Comparison of ENCODE assay signal across 12 mouse cellular contexts in the genomic region with DNA sequence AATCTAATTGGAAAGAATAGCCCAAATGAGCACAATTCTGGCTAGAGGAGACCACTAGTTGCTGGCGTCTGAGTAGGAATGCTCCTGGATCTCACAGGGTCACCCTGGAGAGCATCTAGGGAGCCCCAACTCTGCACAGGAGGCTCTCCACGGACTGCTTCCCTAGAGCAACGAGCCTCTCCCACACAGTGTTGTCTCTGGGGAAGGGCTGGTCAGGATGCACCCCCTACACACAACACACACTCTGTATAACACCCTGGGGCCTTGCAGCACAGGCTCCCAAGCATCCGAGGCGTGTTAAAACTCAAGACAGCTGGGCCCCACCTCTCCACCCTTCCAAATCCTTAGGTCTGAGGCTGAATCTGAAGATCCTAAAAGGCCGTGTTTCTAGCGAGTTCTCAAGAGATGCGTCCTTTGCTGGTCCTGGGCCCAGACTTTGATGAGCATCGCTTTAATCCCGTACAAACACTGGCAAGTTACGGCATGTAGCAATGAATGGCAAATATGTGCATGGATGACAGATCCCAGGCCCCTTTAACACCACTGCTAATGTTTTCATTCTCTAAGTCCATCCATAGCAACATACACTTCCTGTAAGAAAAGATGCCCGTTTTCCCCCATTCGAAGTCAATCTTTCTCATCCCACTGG. TPM values are rescaled to one million over a fixed set of nuclear protein-coding genes. Genes with fewer than 3 reads are reported as not detected.
DNase-seq lines count a peak whose midpoint lies in the region; ATAC-seq and TF ChIP-seq lines count a peak whose summit lies in the region.
"Had no signal": no experiment of that assay in that cellular context is flagged by ENCODE, and none has a peak within 500 bp of the region (broad histone marks: within the 10 kb centered on the region; RNA-seq: fewer than 3 reads in every experiment).

No protein-coding gene starts in this region.

- no peak overlapping the region for H3K4me2 ChIP-seq in forebrain, embryonic 14.5 days (ENCODE audit: low read length)
- H3K4me2 ChIP-seq in forebrain, embryonic 13.5 days = no peak overlapping the region
- no peak overlapping the region for H3K4me2 ChIP-seq in hindbrain, postnatal 0 days (ENCODE audit: low read depth, low read length)
- H3K4me2 ChIP-seq in hindbrain, embryonic 13.5 days = no peak overlapping the region
- H3K4me2 ChIP-seq: liver, embryonic 11.5 days had no signal

- no peaks in the 10 kb centered on the region for H3K27me3 ChIP-seq in forebrain, embryonic 14.5 days (replicated peaks; ENCODE audit: control insufficient read depth, insufficient read depth, low read length)
- no peaks in the 10 kb centered on the region for H3K27me3 ChIP-seq in forebrain, embryonic 13.5 days
- H3K27me3 ChIP-seq in hindbrain, postnatal 0 days (ENCODE audit: insufficient read depth, low read length) = no peaks in the 10 kb centered on the region
- no peaks in the 10 kb centered on the region for H3K27me3 ChIP-seq in hindbrain, embryonic 13.5 days
- no peaks in the 10 kb centered on the region for H3K27me3 ChIP-seq in embryonic facial prominence, embryonic 10.5 days (replicated peaks; ENCODE audit: low read depth, poor library complexity, severe bottlenecking)
- no peaks in the 10 kb centered on the region for H3K27me3 ChIP-seq in limb, embryonic 10.5 days (ENCODE audit: low read depth, poor library complexity, severe bottlenecking)
- H3K27me3 ChIP-seq: megakaryocyte, embryonic 14.5 days had no signal

- no peaks in the 10 kb centered on the region for H3K9me3 ChIP-seq in forebrain, embryonic 14.5 days (replicated peaks; ENCODE audit: control insufficient read depth, low read length)
- no peaks in the 10 kb centered on the region; the same call in 1 of the 2 replicates for H3K9me3 ChIP-seq in forebrain, embryonic 13.5 days (replicated peaks)
- H3K9me3 ChIP-seq in hindbrain, postnatal 0 days (ENCODE audit: low read length) = no peaks in the 10 kb centered on the region
- no peaks in the 10 kb centered on the region for H3K9me3 ChIP-seq in hindbrain, embryonic 13.5 days
- no peaks in the 10 kb centered on the region for H3K9me3 ChIP-seq in embryonic facial prominence, embryonic 10.5 days
- no peaks in the 10 kb centered on the region for H3K9me3 ChIP-seq in limb, embryonic 10.5 days (replicated peaks)

- 0 out of 2 replicates have a peak overlapping the region, but pooled peaks have one; percentile 15 for H3K27ac ChIP-seq in forebrain, embryonic 14.5 days (ENCODE audit: low read depth, low read length)
- no peak overlapping the region; the same call in 1 of the 2 replicates for H3K27ac ChIP-seq in forebrain, embryonic 13.5 days
- H3K27ac ChIP-seq in hindbrain, postnatal 0 days = peak overlapping the region; percentile 36
- no peak overlapping the region for H3K27ac ChIP-seq in hindbrain, embryonic 13.5 days
- peak overlapping the region; percentile 63 for H3K27ac ChIP-seq in embryonic facial prominence, embryonic 10.5 days (replicated peaks)
- H3K27ac ChIP-seq in limb, embryonic 10.5 days = peak overlapping the region; percentile 14; the same call in 1 of the 2 replicates

- no peak overlapping the region for H3K9ac ChIP-seq in forebrain, embryonic 14.5 days (ENCODE audit: low read length)
- H3K9ac ChIP-seq in forebrain, embryonic 13.5 days = no peak overlapping the region
- H3K9ac ChIP-seq in hindbrain, postnatal 0 days (replicated peaks; ENCODE audit: low read length) = no peak overlapping the region
- no peak overlapping the region for H3K9ac ChIP-seq in hindbrain, embryonic 13.5 days

- 69% methylated on average over 13 of the region's 13 CpGs for WGBS in forebrain, embryonic 14.5 days
- 75% methylated on average over 13 of the region's 13 CpGs for WGBS in forebrain, embryonic 13.5 days
- WGBS in hindbrain, postnatal 0 days = 62% methylated on average over 13 of the region's 13 CpGs
- WGBS in hindbrain, embryonic 13.5 days = 81% methylated on average over 13 of the region's 13 CpGs
- WGBS in embryonic facial prominence, embryonic 10.5 days = 78% methylated on average over 13 of the region's 13 CpGs
- WGBS in limb, embryonic 10.5 days = 85% methylated on average over 13 of the region's 13 CpGs

- no peak for TF ChIP-seq CTCF in hindbrain, postnatal 0 days (IDR thresholded peaks at IDR 0.05; ENCODE audit: low read depth)

- no peak for DNase-seq in forebrain, embryonic 14.5 days (ENCODE audit: low spot score)
- no peak for DNase-seq in hindbrain, postnatal 0 days (ENCODE audit: low spot score)
- no peak for DNase-seq in embryonic facial prominence, embryonic 10.5 days (ENCODE audit: low spot score)
- no peak for DNase-seq in limb, embryonic 10.5 days (ENCODE audit: low spot score)
- no peak for DNase-seq in thymus, postnatal 14 days
- no peak for DNase-seq in adrenal gland, postnatal 25 days
- DNase-seq: thymus, postnatal 36 days had no signal

- H3K4me1 ChIP-seq in forebrain, embryonic 14.5 days (ENCODE audit: control insufficient read depth, insufficient read depth, low read length) = peaks cover 10% of the 10 kb centered on the region
- peaks cover 28% of the 10 kb centered on the region for H3K4me1 ChIP-seq in forebrain, embryonic 13.5 days
- peaks cover 8% of the 10 kb centered on the region for H3K4me1 ChIP-seq in hindbrain, postnatal 0 days (ENCODE audit: insufficient read depth, low read length)
- H3K4me1 ChIP-seq in hindbrain, embryonic 13.5 days (replicated peaks) = peaks cover 34% of the 10 kb centered on the region
- peaks cover 26% of the 10 kb centered on the region for H3K4me1 ChIP-seq in embryonic facial prominence, embryonic 10.5 days
- peaks cover 22% of the 10 kb centered on the region for H3K4me1 ChIP-seq in limb, embryonic 10.5 days
- H3K4me1 ChIP-seq: megakaryocyte, embryonic 14.5 days had no signal

- ATAC-seq in forebrain, embryonic 14.5 days = no peak
- ATAC-seq in forebrain, embryonic 13.5 days = no peak
- no peak for ATAC-seq in hindbrain, postnatal 0 days
- ATAC-seq in hindbrain, embryonic 13.5 days (ENCODE audit: low FRiP score) = no peak

- no peak overlapping the region for H3K4me3 ChIP-seq in forebrain, embryonic 14.5 days (ENCODE audit: low read depth, low read length)
- H3K4me3 ChIP-seq in forebrain, embryonic 13.5 days = no peak overlapping the region
- no peak overlapping the region for H3K4me3 ChIP-seq in hindbrain, postnatal 0 days (ENCODE audit: low read length)
- H3K4me3 ChIP-seq in hindbrain, embryonic 13.5 days = no peak overlapping the region
- no peak overlapping the region for H3K4me3 ChIP-seq in embryonic facial prominence, embryonic 10.5 days
- H3K4me3 ChIP-seq in limb, embryonic 10.5 days = no peak overlapping the region
- H3K4me3 ChIP-seq: erythroblast, embryonic 14.5 days; megakaryocyte, embryonic 14.5 days had no signal

- H3K36me3 ChIP-seq in forebrain, embryonic 14.5 days (ENCODE audit: control insufficient read depth, insufficient read depth, low read length) = no peaks in the 10 kb centered on the region
- H3K36me3 ChIP-seq in forebrain, embryonic 13.5 days (ENCODE audit: poor library complexity, severe bottlenecking) = no peaks in the 10 kb centered on the region
- no peaks in the 10 kb centered on the region for H3K36me3 ChIP-seq in hindbrain, postnatal 0 days (ENCODE audit: insufficient read depth, low read length)
- no peaks in the 10 kb centered on the region for H3K36me3 ChIP-seq in hindbrain, embryonic 13.5 days
- no peaks in the 10 kb centered on the region for H3K36me3 ChIP-seq in embryonic facial prominence, embryonic 10.5 days (replicated peaks)
- H3K36me3 ChIP-seq in limb, embryonic 10.5 days = no peaks in the 10 kb centered on the region

RNA-seq across cellular contexts. Expression of a gene that starts 56.4 kb away (rescaled TPM):
- 76.2 and 88.9 TPM in 2 replicates for polyA plus RNA-seq in forebrain, embryonic 14.5 days (2014; fragmentation: Nextera tagmentation; extraction: Ambion mirVana)
- 71.5 and 74.5 TPM in 2 replicates for polyA plus RNA-seq in forebrain, embryonic 13.5 days (2015; fragmentation: Nextera tagmentation; extraction: Ambion mirVana)
- 155 and 157 TPM in 2 replicates for total RNA-seq in hindbrain, postnatal 0 days (2014; rRNA removed)
- 108 and 115 TPM in 2 replicates for polyA plus RNA-seq in hindbrain, postnatal 0 days (2015; fragmentation: Nextera tagmentation; extraction: Ambion mirVana)
- 77.5 and 88.4 TPM in 2 replicates for polyA plus RNA-seq in hindbrain, embryonic 13.5 days (2015; fragmentation: Nextera tagmentation; extraction: Ambion mirVana)
- polyA plus RNA-seq in embryonic facial prominence, embryonic 10.5 days (2016; fragmentation: Nextera tagmentation; extraction: Ambion mirVana) = 55.4 and 56.3 TPM in 2 replicates
- 39.8 and 41.4 TPM in 2 replicates for polyA plus RNA-seq in limb, embryonic 10.5 days (2016; fragmentation: Nextera tagmentation; extraction: Ambion mirVana)
- total RNA-seq in adrenal gland, postnatal 25 days (2021) = 164 and 181 TPM in 2 replicates

Comparison
In these comparisons a context has a peak if more than half of its experiments do, and no peak if none do; other contexts are left out.
1. H3K27ac ChIP-seq: peak in forebrain, embryonic 14.5 days (single experiment), hindbrain, postnatal 0 days (single experiment), embryonic facial prominence, embryonic 10.5 days (single experiment) and limb, embryonic 10.5 days (single experiment); none in forebrain, embryonic 13.5 days (single experiment) and hindbrain, embryonic 13.5 days (single experiment).